Mouse (Mus musculus): Measurements from ENCODE around the gene Bmpr1b. TPM values are rescaled to one million over a fixed set of nuclear protein-coding genes. Genes with fewer than 3 reads are reported as not detected.

Gene Bmpr1b
- polyA plus RNA-seq, 1 experiment from 2014 or later: 5.9 TPM

GRCm38 (mm10) chr3:141900361-141900760, 268.9 kb downstream of the Bmpr1b start:
- 87% methylated on average over 3 of the region's 3 CpGs for WGBS
- no peaks in the 10 kb centered on the region for H3K27me3 ChIP-seq
- H3K9me3 ChIP-seq (replicated peaks): no peaks in the 10 kb centered on the region
- H3K36me3 ChIP-seq: no peaks in the 10 kb centered on the region
- H3K4me3 ChIP-seq (replicated peaks): no peak overlapping the region
- no peak overlapping the region for H3K9ac ChIP-seq
- H3K27ac ChIP-seq (replicated peaks): no peak overlapping the region
- H3K4me1 ChIP-seq: no peaks in the 10 kb centered on the region
- no peak overlapping the region for H3K4me2 ChIP-seq (replicated peaks)
- no peak for ATAC-seq (ENCODE audit: insufficient number of reproducible peaks, low FRiP score, low TSS enrichment, low read depth)

GRCm38 (mm10) chr3:141899521-141899920, 269.7 kb downstream of the Bmpr1b start:
- no peak for ATAC-seq (ENCODE audit: insufficient number of reproducible peaks, low FRiP score, low TSS enrichment, low read depth)
- Histone ChIP-seq H3K9me3 (replicated peaks) (no peaks in the 10 kb centered on the region), H3K4me1 (no peaks in the 10 kb centered on the region), H3K27me3 (no peaks in the 10 kb centered on the region), H3K9ac (no peak overlapping the region), H3K4me2 (replicated peaks) (no peak overlapping the region), H3K27ac (replicated peaks) (no peak overlapping the region), H3K36me3 (no peaks in the 10 kb centered on the region), H3K4me3 (replicated peaks) (no peak overlapping the region)
- 61% methylated on average over 2 of the region's 2 CpGs for WGBS

- H3K9ac ChIP-seq: no peak overlapping the region
- no peak overlapping the region for H3K4me2 ChIP-seq (replicated peaks)
- ATAC-seq (ENCODE audit: insufficient number of reproducible peaks, low FRiP score, low TSS enrichment, low read depth): no peak
- no peaks in the 10 kb centered on the region for H3K9me3 ChIP-seq (replicated peaks)
- no peaks in the 10 kb centered on the region for H3K4me1 ChIP-seq
- no peaks in the 10 kb centered on the region for H3K27me3 ChIP-seq
- no peak overlapping the region for H3K4me3 ChIP-seq (replicated peaks)
- 54% methylated on average over 4 of the region's 4 CpGs for WGBS
- H3K36me3 ChIP-seq: no peaks in the 10 kb centered on the region
- H3K27ac ChIP-seq (replicated peaks): no peak overlapping the region
Observed at GRCm38 (mm10) chr3:141897698-141898097, 271.5 kb downstream of the Bmpr1b start.

- H3K27ac ChIP-seq (replicated peaks): no peak overlapping the region
Observed at GRCm38 (mm10) chr3:141896870-141897554, 272.2 kb downstream of the Bmpr1b start.

GRCm38 (mm10) chr3:141895096-141895495, 274.1 kb downstream of the Bmpr1b start:
- WGBS: 76% methylated on average over 5 of the region's 5 CpGs
- H3K9ac ChIP-seq: no peak overlapping the region
- H3K36me3 ChIP-seq: no peaks in the 10 kb centered on the region
- ATAC-seq (ENCODE audit: insufficient number of reproducible peaks, low FRiP score, low TSS enrichment, low read depth): no peak
- no peak overlapping the region for H3K4me3 ChIP-seq (replicated peaks)
- H3K27me3 ChIP-seq: no peaks in the 10 kb centered on the region
- H3K4me2 ChIP-seq (replicated peaks): no peak overlapping the region
- no peaks in the 10 kb centered on the region for H3K9me3 ChIP-seq (replicated peaks)
- H3K27ac ChIP-seq (replicated peaks): no peak overlapping the region
- no peaks in the 10 kb centered on the region for H3K4me1 ChIP-seq

More at GRCm38 (mm10) chr3:141896870-141897554, 272.2 kb downstream of the Bmpr1b start:
- Histone ChIP-seq H3K36me3 (no peaks in the 10 kb centered on the region), H3K27me3 (no peaks in the 10 kb centered on the region), H3K9me3 (replicated peaks) (no peaks in the 10 kb centered on the region), H3K4me3 (replicated peaks) (no peak overlapping the region), H3K4me2 (replicated peaks) (no peak overlapping the region), H3K9ac (no peak overlapping the region), H3K4me1 (no peaks in the 10 kb centered on the region)
- ATAC-seq (ENCODE audit: insufficient number of reproducible peaks, low FRiP score, low TSS enrichment, low read depth): no peak
- 26% methylated on average over 4 of the region's 4 CpGs for WGBS

GRCm38 (mm10) chr3:141890668-141891067, 278.6 kb downstream of the Bmpr1b start:
- Histone ChIP-seq H3K27ac (replicated peaks) (no peak overlapping the region), H3K9me3 (replicated peaks) (no peaks in the 10 kb centered on the region), H3K36me3 (no peaks in the 10 kb centered on the region), H3K9ac (no peak overlapping the region), H3K4me2 (replicated peaks) (no peak overlapping the region), H3K4me3 (replicated peaks) (no peak overlapping the region), H3K27me3 (no peaks in the 10 kb centered on the region), H3K4me1 (no peaks in the 10 kb centered on the region)
- ATAC-seq (ENCODE audit: insufficient number of reproducible peaks, low FRiP score, low TSS enrichment, low read depth): peak; percentile 77
- 19% methylated on average over 4 of the region's 4 CpGs for WGBS

GRCm38 (mm10) chr3:141887476-141888274, 281.6 kb downstream of the Bmpr1b start:
- 62% methylated on average over 4 of the region's 4 CpGs for WGBS
- ATAC-seq (ENCODE audit: insufficient number of reproducible peaks, low FRiP score, low TSS enrichment, low read depth): no peak
- Histone ChIP-seq H3K27ac (replicated peaks) (no peak overlapping the region), H3K27me3 (no peaks in the 10 kb centered on the region), H3K9ac (no peak overlapping the region), H3K4me3 (replicated peaks) (no peak overlapping the region), H3K4me1 (no peaks in the 10 kb centered on the region), H3K9me3 (replicated peaks) (no peaks in the 10 kb centered on the region), H3K36me3 (no peaks in the 10 kb centered on the region), H3K4me2 (replicated peaks) (no peak overlapping the region)

GRCm38 (mm10) chr3:141884190-141884589, 285.0 kb downstream of the Bmpr1b start:
- no peak for ATAC-seq (ENCODE audit: insufficient number of reproducible peaks, low FRiP score, low TSS enrichment, low read depth)

GRCm38 (mm10) chr3:141882496-141882895, 286.7 kb downstream of the Bmpr1b start:
- H3K4me1 ChIP-seq: no peaks in the 10 kb centered on the region
- H3K9ac ChIP-seq: no peak overlapping the region
- no peak overlapping the region for H3K4me2 ChIP-seq (replicated peaks)
- H3K36me3 ChIP-seq: no peaks in the 10 kb centered on the region
- H3K27ac ChIP-seq (replicated peaks): no peak overlapping the region
- H3K9me3 ChIP-seq (replicated peaks): no peaks in the 10 kb centered on the region
- no peak overlapping the region for H3K4me3 ChIP-seq (replicated peaks)
- no peaks in the 10 kb centered on the region for H3K27me3 ChIP-seq
- WGBS: 80% methylated on average over 2 of the region's 2 CpGs
- no peak for ATAC-seq (ENCODE audit: insufficient number of reproducible peaks, low FRiP score, low TSS enrichment, low read depth)

More at GRCm38 (mm10) chr3:141884190-141884589, 285.0 kb downstream of the Bmpr1b start:
- H3K27me3 ChIP-seq: no peaks in the 10 kb centered on the region
- no peak overlapping the region for H3K27ac ChIP-seq (replicated peaks)
- no peaks in the 10 kb centered on the region for H3K4me1 ChIP-seq
- H3K9me3 ChIP-seq (replicated peaks): no peaks in the 10 kb centered on the region
- no peak overlapping the region for H3K9ac ChIP-seq
- no peak overlapping the region for H3K4me3 ChIP-seq (replicated peaks)
- 96% methylated on average over 5 of the region's 5 CpGs for WGBS
- no peaks in the 10 kb centered on the region for H3K36me3 ChIP-seq
- H3K4me2 ChIP-seq (replicated peaks): no peak overlapping the region

GRCm38 (mm10) chr3:141872337-141873042, 296.7 kb downstream of the Bmpr1b start:
- Histone ChIP-seq H3K9ac (no peak overlapping the region), H3K4me2 (replicated peaks) (no peak overlapping the region), H3K27me3 (no peaks in the 10 kb centered on the region), H3K4me1 (no peaks in the 10 kb centered on the region), H3K36me3 (no peaks in the 10 kb centered on the region), H3K27ac (replicated peaks) (no peak overlapping the region), H3K4me3 (replicated peaks) (no peak overlapping the region), H3K9me3 (replicated peaks) (no peaks in the 10 kb centered on the region)
- WGBS: 78% methylated on average over 10 of the region's 10 CpGs
- ATAC-seq (ENCODE audit: insufficient number of reproducible peaks, low FRiP score, low TSS enrichment, low read depth): no peak

GRCm38 (mm10) chr3:141871805-141872204, 297.4 kb downstream of the Bmpr1b start:
- Histone ChIP-seq H3K27me3 (no peaks in the 10 kb centered on the region), H3K9ac (no peak overlapping the region), H3K4me2 (replicated peaks) (no peak overlapping the region), H3K4me3 (replicated peaks) (no peak overlapping the region), H3K36me3 (no peaks in the 10 kb centered on the region), H3K4me1 (no peaks in the 10 kb centered on the region), H3K9me3 (replicated peaks) (no peaks in the 10 kb centered on the region), H3K27ac (replicated peaks) (no peak overlapping the region)
- no peak for ATAC-seq (ENCODE audit: insufficient number of reproducible peaks, low FRiP score, low TSS enrichment, low read depth)
- 84% methylated on average over 3 of the region's 3 CpGs for WGBS
